Mouse (Mus musculus) skeletal muscle tissue, adult 2 months (tissue): ENCODE results near the gene Gm6993.

ENCODE experiments used
- DNase-seq: peaks from one replicate; pipeline ENCODE4 v3.0.0-alpha.2; 2012; ENCODE audit warnings: low read depth, low spot score

Gm6993 gene

GRCm38 (mm10) chr12:31271361-31272011 lies 30.9 kb downstream of the Gm6993 start:
- DNase-seq, result no peak

- no peak for DNase-seq
These were observed 31.6 kb downstream of the Gm6993 start for GRCm38 (mm10) chr12:31272012-31272735.

- no peak for DNase-seq
These were observed 32.3 kb downstream of the Gm6993 start for GRCm38 (mm10) chr12:31272846-31273245.

GRCm38 (mm10) chr12:31273646-31274045 lies 33.1 kb downstream of the Gm6993 start:
- no peak for DNase-seq

DNA sequence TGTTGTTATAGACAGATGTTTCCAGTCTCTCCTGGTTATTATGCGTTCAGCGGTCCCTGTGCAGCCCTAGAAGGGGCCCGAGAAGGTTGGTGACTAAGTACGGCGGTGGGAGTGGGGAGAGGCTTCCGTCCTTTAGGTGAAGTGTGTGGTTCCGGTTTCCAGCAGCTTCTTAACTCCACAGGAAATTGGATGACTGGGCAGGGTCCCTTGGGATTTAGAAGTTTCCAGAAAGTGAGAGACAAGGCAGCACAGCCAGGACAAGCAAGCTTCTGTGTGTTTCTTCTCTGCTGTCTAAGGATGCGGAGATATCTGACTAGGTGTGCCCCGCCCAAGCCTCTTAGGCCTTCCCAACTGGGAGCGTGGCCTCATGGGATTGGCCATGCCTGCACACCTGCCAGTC lies 34.8 kb downstream of the Gm6993 start:
- DNase-seq, result peak; percentile 55

DNA sequence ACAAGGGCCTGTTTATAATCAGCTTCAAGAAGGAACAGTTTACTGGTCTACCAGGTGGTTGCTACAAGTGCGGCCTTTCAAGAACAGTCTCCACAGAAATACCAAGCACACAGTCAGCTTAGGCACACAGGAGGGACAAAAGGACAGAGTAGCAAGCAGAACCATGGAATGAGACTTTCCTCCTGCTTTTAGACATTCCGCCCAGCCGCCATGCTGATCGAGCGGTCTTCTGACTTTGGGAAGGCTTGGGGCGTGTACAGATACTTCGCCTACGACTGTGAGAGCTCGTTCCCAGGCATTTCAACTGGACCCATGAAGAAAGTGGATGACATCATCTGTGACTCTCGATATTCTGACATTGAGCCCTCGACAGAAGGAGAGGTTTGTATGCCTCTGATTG lies 37.7 kb downstream of the Gm6993 start:
- DNase-seq, result no peak

DNA sequence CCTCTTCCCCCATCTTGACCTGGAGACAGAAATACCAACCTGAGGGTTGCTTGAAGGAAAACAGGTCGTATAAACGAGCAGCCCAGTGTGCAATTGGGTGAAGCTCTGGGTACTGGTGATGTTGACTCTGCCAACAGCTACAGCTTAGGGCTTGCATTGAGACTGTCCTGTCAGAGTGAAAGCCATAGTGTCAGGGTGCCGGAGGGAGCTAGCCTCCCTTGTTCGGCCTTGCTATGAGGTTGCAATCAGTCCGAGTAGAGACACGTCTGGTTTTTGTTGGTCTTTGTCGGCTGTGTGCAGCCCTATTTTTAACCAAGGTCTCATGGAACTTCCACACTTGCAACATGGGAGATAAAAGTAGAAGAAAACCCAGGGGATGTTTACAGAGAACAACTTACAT lies 39.7 kb downstream of the Gm6993 start:
- DNase-seq, result no peak

GRCm38 (mm10) chr12:31281100-31281591 lies 40.6 kb downstream of the Gm6993 start:
- DNase-seq, result no peak

GRCm38 (mm10) chr12:31282241-31282640 lies 41.7 kb downstream of the Gm6993 start:
- DNase-seq, result no peak

- DNase-seq, result no peak
These were observed 42.6 kb downstream of the Gm6993 start for GRCm38 (mm10) chr12:31283131-31283530.

DNA sequence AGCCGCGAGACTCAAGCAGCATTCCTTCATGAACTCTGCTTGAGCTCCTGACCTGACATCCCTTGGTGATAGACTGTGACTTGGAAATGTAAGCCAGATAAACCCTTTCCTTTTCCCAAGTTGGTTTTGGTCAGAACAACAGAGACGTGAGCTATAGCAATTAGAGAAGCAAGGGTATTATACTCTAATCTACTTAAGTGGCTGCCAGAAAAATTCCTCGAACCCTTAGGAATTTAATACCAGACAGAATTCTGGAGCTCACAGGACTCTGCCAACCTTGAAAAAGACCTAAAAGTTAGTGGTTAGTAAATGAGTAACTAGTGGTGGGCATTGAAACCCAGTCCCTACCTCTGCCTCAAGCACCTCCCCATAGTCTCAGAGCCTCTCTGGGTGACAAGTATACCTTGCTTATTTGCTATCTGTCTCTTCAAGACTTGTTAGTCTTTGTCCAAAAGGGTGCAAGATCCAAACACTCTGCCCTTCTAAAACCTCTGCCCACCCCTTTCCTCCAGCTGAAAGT lies 43.1 kb downstream of the Gm6993 start:
- no peak for DNase-seq

DNA sequence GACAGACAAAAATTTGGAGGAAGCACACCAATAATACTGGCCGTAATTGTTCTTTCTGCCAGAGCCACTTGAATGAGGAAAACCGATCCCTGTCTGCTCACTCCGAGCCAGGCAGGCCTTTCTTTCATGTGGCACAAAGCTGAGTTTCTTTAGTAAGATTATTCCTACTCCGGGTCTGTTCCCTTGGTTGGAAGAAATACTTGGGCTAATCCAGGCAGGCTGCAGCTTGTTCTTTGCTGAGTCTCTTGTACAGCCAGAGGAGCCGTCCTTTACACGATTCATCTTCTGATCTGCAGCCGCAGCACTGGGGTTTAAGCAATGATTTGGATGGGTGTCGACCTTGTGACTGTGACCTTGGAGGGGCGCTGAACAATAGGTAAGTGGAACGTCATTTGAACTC lies 48.5 kb downstream of the Gm6993 start:
- no peak for DNase-seq
